Mouse (Mus musculus) liver, embryonic 14.5 days (tissue): ENCODE measurements around the gene Ltc4s. TPM values are rescaled to one million over a fixed set of nuclear protein-coding genes. Genes with fewer than 3 reads are reported as not detected.

Source experiments
- ATAC-seq: fragments of 200-750 bp; cut with Nextera tagmentation; 2 replicates; pipeline ENCODE4 v1.8.0; 2017; ENCODE audit warnings: moderate number of reproducible peaks, mild to moderate bottlenecking, moderate library complexity; ENCODE audit not compliant: insufficient read depth
- DNase-seq, 3 experiments: peaks; one replicate each; pipeline ENCODE4 v3.0.0-alpha.2; 2012 to 2013; ENCODE audit warnings: low read depth in 3 of 3, low spot score in 3 of 3
- H3K27ac ChIP-seq: fragments of 300-500 bp; sonication (generic); 2 replicates; pipeline ENCODE4 v1.5.1; 2014; ENCODE audit warnings: moderate library complexity, mild to moderate bottlenecking, control low read depth, inconsistent platforms
- H3K27me3 ChIP-seq: fragments of 300-500 bp; sonication (generic); 2 replicates; pipeline ENCODE4 v1.6.1; 2014; ENCODE audit warnings: mild to moderate bottlenecking, low read length, moderate library complexity; ENCODE audit not compliant: control insufficient read depth, insufficient read depth
- H3K36me3 ChIP-seq: fragments of 300-500 bp; sonication (generic); replicated peaks from 2 replicates; pipeline ENCODE4 v1.6.1; 2014; ENCODE audit warnings: low read depth; ENCODE audit not compliant: control insufficient read depth, insufficient read depth
- H3K4me1 ChIP-seq, 2 experiments: fragments of 200-500 bp in 1 of 2; fragments of 300-500 bp in 1 of 2; sonication (generic) in 1 of 2; replicated peaks; 2 replicates each; pipeline ENCODE4 v1.6.1; 2012 to 2014; ENCODE audit warnings: antibody characterized with exemption in 1 of 2, inconsistent platforms in 1 of 2, low read length in 1 of 2; ENCODE audit not compliant: control insufficient read depth in 2 of 2, insufficient read depth in 2 of 2
- H3K4me2 ChIP-seq: fragments of 300-500 bp; sonication (generic); 2 replicates; pipeline ENCODE4 v1.6.1; 2014; ENCODE audit warnings: low read depth, mild to moderate bottlenecking, control low read depth, moderate library complexity
- H3K4me3 ChIP-seq, 2 experiments: fragments of 200-500 bp in 1 of 2; fragments of 300-500 bp in 1 of 2; sonication (generic) in 1 of 2; 2 replicates each; pipeline ENCODE4 v1.5.1; 2012 to 2014; ENCODE audit warnings: low read depth in 2 of 2, low read length in 2 of 2, mild to moderate bottlenecking in 2 of 2, control low read depth in 1 of 2, inconsistent platforms in 1 of 2, moderate library complexity in 1 of 2; ENCODE audit not compliant: insufficient read depth in 1 of 2
- H3K9ac ChIP-seq: fragments of 300-500 bp; sonication (generic); replicated peaks from 2 replicates; pipeline ENCODE4 v1.6.1; 2014; ENCODE audit warnings: mild to moderate bottlenecking, control low read depth, moderate library complexity
- H3K9me3 ChIP-seq: fragments of 300-500 bp; sonication (generic); 2 replicates; pipeline ENCODE4 v1.6.1; 2016; ENCODE audit warnings: low read length, mixed read lengths; ENCODE audit not compliant: control insufficient read depth
- CTCF ChIP-seq: IDR thresholded peaks from 2 replicates; pipeline ENCODE4 v1.5.1; 2016; ENCODE audit warnings: antibody characterized with exemption, low read depth, control low read depth
- EP300 ChIP-seq: IDR thresholded peaks from 2 replicates; pipeline ENCODE4 v1.6.1; 2016; ENCODE audit warnings: antibody characterized with exemption, low read depth
- WGBS: fragments of 180-500 bp; shearing (Covaris S2); extraction: QIAGEN DNeasy Blood & Tissue Kit; methylation state at CpG from one replicate; pipeline ENCODE4 v1.1.7; 2014; ENCODE audit not compliant: insufficient replicate concordance; 5-methylcytosine and 5-hydroxymethylcytosine counted together
- polyA plus RNA-seq, 2 experiments: library from polyadenylated mRNA; depleted of rRNA in 1 of 2; stranded (reverse) in 1 of 2; unstranded in 1 of 2; fragments of >200 nt; fragmentation: Nextera tagmentation in 1 of 2; extraction: Ambion mirVana in 1 of 2; gene quantifications; 2 replicates each; pipeline versions ENCODE4 v1.2.1 to v1.2.3; 2012 to 2014

Ltc4s gene
- polyA plus RNA-seq, 2 experiments, result 0.54 to 0.83 TPM

GRCm38 (mm10) chr11:50214631-50215030 is 23.8 kb downstream of the Ltc4s start:
- no peak overlapping the region for H3K4me2 ChIP-seq
- H3K4me1 ChIP-seq, result peaks cover 35 to 52% of the 10 kb centered on the region in 2 experiments
- WGBS, result 79% methylated on average over 6 of the region's 6 CpGs
- H3K36me3 ChIP-seq, result no peaks in the 10 kb centered on the region
- no peaks in the 10 kb centered on the region for H3K9me3 ChIP-seq
- no peak for ATAC-seq
- no peak overlapping the region for H3K27ac ChIP-seq
- no peak overlapping the region for H3K9ac ChIP-seq
- no peaks in the 10 kb centered on the region for H3K27me3 ChIP-seq
- DNase-seq, result no peak
- no peak for TF ChIP-seq CTCF
- no peak for TF ChIP-seq EP300
- no peak overlapping the region for H3K4me3 ChIP-seq

DNA sequence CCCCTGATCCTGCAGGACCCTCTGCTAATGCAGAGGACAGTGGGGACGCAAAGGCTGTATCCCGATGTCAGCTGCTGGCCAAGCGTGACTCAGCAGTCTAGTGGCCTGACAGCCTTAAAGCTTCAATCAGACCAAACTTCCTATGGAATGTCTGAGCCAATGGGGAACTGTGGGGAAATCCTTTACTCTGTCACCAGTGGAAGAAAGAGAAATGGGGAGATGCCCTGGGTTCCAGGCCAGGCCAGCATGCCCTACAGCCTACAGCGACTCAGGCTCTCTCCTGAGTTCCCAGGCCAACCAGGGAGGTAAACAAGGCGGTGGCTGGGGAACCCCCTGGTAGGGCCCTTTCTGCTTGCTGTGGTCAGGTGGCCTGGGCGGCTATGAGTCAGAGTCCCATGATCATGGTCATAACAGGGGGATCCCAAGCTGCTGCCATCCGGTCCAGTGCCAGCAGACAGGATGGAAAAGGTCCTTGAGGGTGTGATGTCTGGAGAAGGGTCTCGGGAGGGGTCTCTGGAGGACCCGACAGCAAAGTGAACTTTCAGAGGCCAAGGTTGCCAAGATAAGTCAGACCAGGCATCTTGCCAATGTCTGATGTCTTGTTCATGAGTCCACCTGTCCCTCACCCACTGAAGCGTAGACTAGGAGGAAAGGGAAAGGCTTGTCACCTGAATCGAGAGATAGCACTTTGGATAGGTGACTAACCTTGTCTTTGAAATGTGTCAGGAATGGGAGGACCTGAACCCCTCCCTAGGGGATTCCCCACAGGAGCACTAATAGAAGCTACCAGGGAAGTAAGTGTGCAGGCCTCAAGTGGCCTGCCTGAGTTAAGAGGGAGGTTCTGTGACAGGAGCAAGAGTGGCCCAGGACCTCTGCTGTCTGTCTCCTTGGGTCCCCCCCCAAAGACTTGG is 25.3 kb downstream of the Ltc4s start:
- Histone ChIP-seq H3K4me3 (no peak overlapping the region), H3K9me3 (no peaks in the 10 kb centered on the region), H3K4me2 (no peak overlapping the region)

DNA sequence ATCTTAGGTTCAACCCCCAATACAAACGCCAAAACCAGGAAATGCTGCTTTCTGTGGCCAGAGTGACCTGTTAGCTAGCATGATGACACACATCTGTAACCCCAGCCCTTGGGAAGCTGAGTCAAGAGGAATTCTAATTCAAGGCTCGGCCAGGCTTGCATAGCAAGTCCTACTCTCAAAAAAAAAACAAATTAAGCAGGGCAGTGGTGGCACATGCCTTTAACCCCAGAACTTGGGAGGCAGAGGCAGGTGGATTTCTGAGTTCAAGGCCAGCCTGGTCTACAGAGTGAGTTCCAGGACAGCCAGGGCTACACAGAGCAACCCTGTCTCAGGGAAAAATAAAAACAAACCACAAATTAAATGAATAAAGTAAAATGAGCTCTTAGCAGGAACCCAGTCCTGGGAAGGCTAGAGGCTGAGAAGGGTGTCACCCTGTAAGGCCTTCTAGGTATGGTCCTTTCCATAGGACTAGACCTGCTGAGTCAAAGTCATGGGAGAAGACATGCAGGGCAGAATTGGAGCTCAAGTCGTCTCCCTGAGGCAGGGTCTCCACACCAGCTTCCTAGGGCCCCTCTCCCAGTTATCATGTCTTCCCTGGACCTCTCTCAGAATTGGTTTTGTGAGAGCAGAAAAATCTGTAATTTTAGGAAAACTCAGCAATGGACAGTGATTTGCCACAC is 26.2 kb downstream of the Ltc4s start:
- H3K4me1 ChIP-seq, result peaks cover 30 to 33% of the 10 kb centered on the region in 2 experiments
- H3K4me2 ChIP-seq, result no peak overlapping the region; the same call in 1 of the 2 replicates
- ATAC-seq, result no peak
- DNase-seq, result no peak
- TF ChIP-seq CTCF, result no peak
- TF ChIP-seq EP300, result no peak
- H3K9me3 ChIP-seq, result no peaks in the 10 kb centered on the region
- H3K9ac ChIP-seq, result no peak overlapping the region
- WGBS, result 43% methylated on average over 3 of the region's 3 CpGs
- H3K4me3 ChIP-seq, result no peak overlapping the region
- no peaks in the 10 kb centered on the region for H3K27me3 ChIP-seq
- no peak overlapping the region; the same call in 1 of the 2 replicates for H3K27ac ChIP-seq
- peaks cover 7% of the 10 kb centered on the region for H3K36me3 ChIP-seq

More for the DNA sequence above, 25.3 kb downstream of the Ltc4s start:
- TF ChIP-seq CTCF (no peak), EP300 (no peak)
- Histone ChIP-seq H3K4me1 (peaks cover 32 to 42% of the 10 kb centered on the region in 2 experiments), H3K27ac (peak overlapping the region; percentile 28; the same call in 1 of the 2 replicates), H3K9ac (no peak overlapping the region), H3K36me3 (peaks cover under 1% of the 10 kb centered on the region; the same call in 1 of the 2 replicates), H3K27me3 (no peaks in the 10 kb centered on the region)
- WGBS, result 60% methylated on average over 11 of the region's 11 CpGs
- no peak for DNase-seq
- no peak for ATAC-seq

- Histone ChIP-seq H3K27me3 (no peaks in the 10 kb centered on the region), H3K4me2 (peak overlapping the region; percentile 69), H3K27ac (peak overlapping the region; percentile 95), H3K9ac (peak overlapping the region; percentile 85; the same call in 1 of the 2 replicates), H3K4me3 (peak overlapping the region; percentile 81 to 83), H3K36me3 (peaks cover 14% of the 10 kb centered on the region), H3K4me1 (peaks cover 26 to 27% of the 10 kb centered on the region in 2 experiments), H3K9me3 (no peaks in the 10 kb centered on the region)
- DNase-seq (no peak), ATAC-seq (no peak)
- 83% methylated on average over 3 of the region's 3 CpGs for WGBS
- TF ChIP-seq CTCF (no peak), EP300 (no peak)
These were observed 26.9 kb downstream of the Ltc4s start for GRCm38 (mm10) chr11:50211322-50212059.
